ENCODE assay signal across 18 mouse cellular contexts in genomic region chr11:76160251-76160650, GRCm38 (mm10). TPM values are rescaled to one million over a fixed set of nuclear protein-coding genes. Genes with fewer than 3 reads are reported as not detected.
A peak's percentile ranks its signal among the peaks of the same experiment; 100 is the strongest.
DNase-seq lines count a peak whose midpoint lies in the region; ATAC-seq lines count a peak whose summit lies in the region.
"Had no signal": no experiment of that assay in that cellular context is flagged by ENCODE, and none has a peak within 500 bp of the region (broad histone marks: within the 10 kb centered on the region; RNA-seq: fewer than 3 reads in every experiment).

No protein-coding gene starts in this region.

- ATAC-seq in heart, embryonic 11.5 days (replicated peaks; ENCODE audit: insufficient number of reproducible peaks, low FRiP score, low TSS enrichment) = no peak
- no peak for ATAC-seq in limb, embryonic 11.5 days (ENCODE audit: insufficient number of reproducible peaks, low FRiP score, low TSS enrichment, low read depth)
- no peak for ATAC-seq in erythroblast, adult 5-6 weeks (replicated peaks; ENCODE audit: low FRiP score, poor library complexity, severe bottlenecking)
- ATAC-seq: forebrain, embryonic 15.5 days; midbrain, embryonic 15.5 days had no signal

- H3K27me3 ChIP-seq in heart, embryonic 11.5 days (ENCODE audit: control insufficient read depth, insufficient read depth, low read length) = no peaks in the 10 kb centered on the region
- no peaks in the 10 kb centered on the region for H3K27me3 ChIP-seq in embryonic facial prominence, embryonic 10.5 days (replicated peaks; ENCODE audit: low read depth, poor library complexity, severe bottlenecking)
- no peaks in the 10 kb centered on the region for H3K27me3 ChIP-seq in limb, embryonic 11.5 days (ENCODE audit: control insufficient read depth, insufficient read depth, low read length)
- H3K27me3 ChIP-seq: forebrain, embryonic 15.5 days; midbrain, embryonic 15.5 days had no signal

- H3K4me2 ChIP-seq in heart, embryonic 11.5 days = no peak overlapping the region
- H3K4me2 ChIP-seq in limb, embryonic 11.5 days (ENCODE audit: low read depth, severe bottlenecking) = no peak overlapping the region
- H3K4me2 ChIP-seq: forebrain, embryonic 15.5 days; midbrain, embryonic 15.5 days had no signal

- no peak overlapping the region for H3K9ac ChIP-seq in heart, embryonic 11.5 days (ENCODE audit: low read depth, low read length)
- H3K9ac ChIP-seq in limb, embryonic 11.5 days (ENCODE audit: low read length) = no peak overlapping the region
- H3K9ac ChIP-seq: forebrain, embryonic 15.5 days; midbrain, embryonic 15.5 days had no signal

- intact Hi-C loops in left cerebral cortex, postnatal 4 days (cut with DNase I) = loop anchor here (10.0 kb wide), 1 partner anchor 375 kb away; no protein-coding TSS in a partner anchor

- WGBS in heart, embryonic 11.5 days (ENCODE audit: insufficient replicate concordance) = 42% methylated on average over 6 of the region's 6 CpGs
- WGBS in embryonic facial prominence, embryonic 10.5 days = 51% methylated on average over 6 of the region's 6 CpGs
- WGBS in limb, embryonic 11.5 days = 50% methylated on average over 6 of the region's 6 CpGs

- peaks cover 6% of the 10 kb centered on the region for H3K4me1 ChIP-seq in heart, embryonic 11.5 days (ENCODE audit: control insufficient read depth, insufficient read depth, low read length)
- H3K4me1 ChIP-seq in embryonic facial prominence, embryonic 10.5 days = peaks cover 12% of the 10 kb centered on the region
- H3K4me1 ChIP-seq in limb, embryonic 11.5 days (ENCODE audit: control insufficient read depth, insufficient read depth, low read length) = no peaks in the 10 kb centered on the region
- H3K4me1 ChIP-seq: forebrain, embryonic 15.5 days; midbrain, embryonic 15.5 days had no signal

- DNase-seq in heart, adult 18-20 months = no peak
- DNase-seq in 3T3-L1 (ENCODE audit: low read depth, low spot score) = peak; percentile 65
- peak; percentile 32 for DNase-seq in embryonic facial prominence, embryonic 10.5 days (ENCODE audit: low spot score)
- DNase-seq in limb, embryonic 11.5 days (ENCODE audit: low spot score) = peak; percentile 41
- DNase-seq in left cerebral cortex, postnatal 4 days = no peak
- no peak for DNase-seq in adrenal gland, postnatal 10 days
- DNase-seq: adrenal gland, adult 2 months; cerebellum, adult 9-10 months; kidney, adult 9 months; thymus, postnatal 25 days had no signal

- peaks cover 8% of the 10 kb centered on the region for H3K36me3 ChIP-seq in heart, embryonic 11.5 days (ENCODE audit: control insufficient read depth, insufficient read depth, low read length)
- peaks cover 54% of the 10 kb centered on the region for H3K36me3 ChIP-seq in embryonic facial prominence, embryonic 10.5 days (replicated peaks)
- peaks cover 3% of the 10 kb centered on the region; the same call in 1 of the 2 replicates for H3K36me3 ChIP-seq in limb, embryonic 11.5 days (ENCODE audit: control insufficient read depth, insufficient read depth, low read length)

- H3K9me3 ChIP-seq in heart, embryonic 11.5 days (replicated peaks; ENCODE audit: control insufficient read depth, low read length) = no peaks in the 10 kb centered on the region
- H3K9me3 ChIP-seq in embryonic facial prominence, embryonic 10.5 days = no peaks in the 10 kb centered on the region
- H3K9me3 ChIP-seq in limb, embryonic 11.5 days (ENCODE audit: control insufficient read depth, low read length) = no peaks in the 10 kb centered on the region
- H3K9me3 ChIP-seq: forebrain, embryonic 15.5 days; midbrain, embryonic 15.5 days had no signal

- no peak overlapping the region for H3K4me3 ChIP-seq in heart, embryonic 11.5 days (ENCODE audit: low read depth, low read length)
- H3K4me3 ChIP-seq in embryonic facial prominence, embryonic 10.5 days = no peak overlapping the region
- no peak overlapping the region for H3K4me3 ChIP-seq in limb, embryonic 11.5 days (ENCODE audit: low read depth, low read length)
- H3K4me3 ChIP-seq: forebrain, embryonic 15.5 days; midbrain, embryonic 15.5 days had no signal

- peak overlapping the region; percentile 1; the same call in 1 of the 2 replicates for H3K27ac ChIP-seq in heart, embryonic 11.5 days (ENCODE audit: low read depth, low read length)
- peak overlapping the region; percentile 74 for H3K27ac ChIP-seq in embryonic facial prominence, embryonic 10.5 days (replicated peaks)
- H3K27ac ChIP-seq in limb, embryonic 11.5 days (replicated peaks; ENCODE audit: low read depth, low read length) = no peak overlapping the region
- H3K27ac ChIP-seq: forebrain, embryonic 15.5 days; midbrain, embryonic 15.5 days; stomach, postnatal 0 days had no signal

RNA-seq across cellular contexts. Expression of gene Vps53, which starts 19.2 kb away (rescaled TPM):
- 33.0 and 33.7 TPM in 2 replicates for polyA plus RNA-seq in heart, embryonic 11.5 days (2014; fragmentation: Nextera tagmentation; extraction: Ambion mirVana)
- total RNA-seq in heart, adult 18-20 months (2021) = 10 to 100 TPM; 25.5 to 26.9 TPM
- 37.5 and 39.8 TPM in 2 replicates for polyA plus RNA-seq in embryonic facial prominence, embryonic 10.5 days (2016; fragmentation: Nextera tagmentation; extraction: Ambion mirVana)
- 36.6 and 40.4 TPM in 2 replicates for polyA plus RNA-seq in limb, embryonic 11.5 days (2014; fragmentation: Nextera tagmentation; extraction: Ambion mirVana)
- total RNA-seq in left cerebral cortex, postnatal 4 days (2021) = 10 to 100 TPM; 75.1 to 86.2 TPM
- total RNA-seq in adrenal gland, postnatal 10 days (2021) = 10 to 100 TPM; 36.1 to 42.0 TPM
- 9.4 and 14.6 TPM in 2 replicates for total RNA-seq in erythroblast, adult 5-6 weeks (2015; ENCODE audit: low replicate concordance)
- total RNA-seq in erythroblast, adult 5-6 weeks (2017; ENCODE audit: low replicate concordance) = 13.0 and 13.1 TPM in 2 replicates

RNA-seq across cellular contexts. Expression of gene Fam57a, which starts 19.2 kb away (rescaled TPM):
- 31.2 and 35.8 TPM in 2 replicates for polyA plus RNA-seq in heart, embryonic 11.5 days (2014; fragmentation: Nextera tagmentation; extraction: Ambion mirVana)
- 1 to 10 TPM; 3.5 to 3.8 TPM for total RNA-seq in heart, adult 18-20 months (2021)
- 35.0 and 35.1 TPM in 2 replicates for polyA plus RNA-seq in embryonic facial prominence, embryonic 10.5 days (2016; fragmentation: Nextera tagmentation; extraction: Ambion mirVana)
- 37.0 TPM in 2 replicates for polyA plus RNA-seq in limb, embryonic 11.5 days (2014; fragmentation: Nextera tagmentation; extraction: Ambion mirVana)
- total RNA-seq in left cerebral cortex, postnatal 4 days (2021) = 10 to 100 TPM; 22.9 to 25.9 TPM
- 10 to 100 TPM in 1 of 2 experiments, 1 to 10 TPM in 1; 7.1 to 10.8 TPM for total RNA-seq in adrenal gland, postnatal 10 days (2021)
- total RNA-seq in erythroblast, adult 5-6 weeks (2015; ENCODE audit: low replicate concordance) = 1.5 and 3.6 TPM in 2 replicates
- 0.17 and 3.5 TPM in 2 replicates for total RNA-seq in erythroblast, adult 5-6 weeks (2017; ENCODE audit: low replicate concordance)

RNA-seq across cellular contexts. Expression of gene Dbil5, which starts 57.2 kb away (rescaled TPM):
- 0.99 and 1.3 TPM in 2 replicates for polyA plus RNA-seq in heart, embryonic 11.5 days (2014; fragmentation: Nextera tagmentation; extraction: Ambion mirVana)
- under 1 TPM; 0.50 to 0.90 TPM for total RNA-seq in heart, adult 18-20 months (2021)
- 0.75 and 0.83 TPM in 2 replicates for polyA plus RNA-seq in embryonic facial prominence, embryonic 10.5 days (2016; fragmentation: Nextera tagmentation; extraction: Ambion mirVana)
- 0.95 TPM in 1 of 2 replicates, not detected in the other for polyA plus RNA-seq in limb, embryonic 11.5 days (2014; fragmentation: Nextera tagmentation; extraction: Ambion mirVana)
- total RNA-seq in left cerebral cortex, postnatal 4 days (2021) = not detected
- under 1 TPM in 1 of 2 experiments, not detected in 1; 0.66 TPM for total RNA-seq in adrenal gland, postnatal 10 days (2021)
- not detected in 2 replicates for total RNA-seq in erythroblast, adult 5-6 weeks (2015; ENCODE audit: low replicate concordance)
- not detected in 2 replicates for total RNA-seq in erythroblast, adult 5-6 weeks (2017; ENCODE audit: low replicate concordance)
- total RNA-seq: gastrocnemius, adult 8-10 months; heart, postnatal 25 days; megakaryocyte progenitor cell, adult 5-6 weeks had no signal
- polyA plus RNA-seq: adrenal gland, adult 2 months; forebrain, embryonic 15.5 days had no signal

RNA-seq across cellular contexts. Expression of gene Gemin4, which starts 57.2 kb away (rescaled TPM):
- polyA plus RNA-seq in heart, embryonic 11.5 days (2014; fragmentation: Nextera tagmentation; extraction: Ambion mirVana) = 25.8 and 34.8 TPM in 2 replicates
- total RNA-seq in heart, adult 18-20 months (2021) = 1 to 10 TPM; 3.2 to 4.3 TPM
- polyA plus RNA-seq in embryonic facial prominence, embryonic 10.5 days (2016; fragmentation: Nextera tagmentation; extraction: Ambion mirVana) = 53.9 and 58.9 TPM in 2 replicates
- 44.5 and 55.4 TPM in 2 replicates for polyA plus RNA-seq in limb, embryonic 11.5 days (2014; fragmentation: Nextera tagmentation; extraction: Ambion mirVana)
- total RNA-seq in left cerebral cortex, postnatal 4 days (2021) = 10 to 100 TPM in 1 of 2 experiments, 1 to 10 TPM in 1; 7.7 to 10.3 TPM
- 1 to 10 TPM in 1 of 2 experiments, not detected in 1; 4.6 TPM for total RNA-seq in adrenal gland, postnatal 10 days (2021)
- total RNA-seq in erythroblast, adult 5-6 weeks (2015; ENCODE audit: low replicate concordance) = 2.9 TPM in 1 of 2 replicates, not detected in the other
- 0.42 TPM in 1 of 2 replicates, not detected in the other for total RNA-seq in erythroblast, adult 5-6 weeks (2017; ENCODE audit: low replicate concordance)

Comparison
In these comparisons a context has a peak if more than half of its experiments do, and no peak if none do; other contexts are left out.
1. DNase-seq: peak in 3T3-L1 (single experiment), embryonic facial prominence, embryonic 10.5 days (single experiment) and limb, embryonic 11.5 days (single experiment); none in heart, adult 18-20 months (0 of 2), left cerebral cortex, postnatal 4 days (single experiment) and adrenal gland, postnatal 10 days (single experiment).